Comparison of ENCODE assay signal across 8 mouse cellular contexts in genomic region chr6:31032980-31033608, GRCm38 (mm10).
DNase-seq lines count a peak whose midpoint lies in the region; ATAC-seq and TF ChIP-seq lines count a peak whose summit lies in the region.

No protein-coding gene starts in this region.

- H3K27me3 ChIP-seq in embryonic facial prominence, embryonic 13.5 days: no peaks in the 10 kb centered on the region
- H3K27me3 ChIP-seq in megakaryocyte, embryonic 14.5 days (replicated peaks): peaks cover 23% of the 10 kb centered on the region

- intact Hi-C loops in gastrocnemius, adult 2 months (cut with DNase I): loop anchor here (10.0 kb wide), 2 partner anchors 498 to 628 kb away; partner anchors contain the start of gene Klhdc10

- DNase-seq in gastrocnemius, adult 2 months: peak; percentile 63
- DNase-seq in gastrocnemius, postnatal 25 days: no peak
- peak; percentile 77 for DNase-seq in adrenal gland, postnatal 14 days
- peak; percentile 73 for DNase-seq in heart, postnatal 4 days
- peak; percentile 53 to 57 for DNase-seq in left cerebral cortex, adult 18-20 months (ENCODE audit: low spot score in 2 of 2)
- peak; percentile 75 to 78 for DNase-seq in right cerebral cortex, postnatal 10 days (ENCODE audit: low spot score in 2 of 2)

- no peak for ATAC-seq in embryonic facial prominence, embryonic 13.5 days (ENCODE audit: insufficient number of reproducible peaks, insufficient read depth, low FRiP score, low TSS enrichment, low read depth)

- H3K9me3 ChIP-seq in embryonic facial prominence, embryonic 13.5 days: no peaks in the 10 kb centered on the region
- H3K9me3 ChIP-seq in megakaryocyte, embryonic 14.5 days: no peaks in the 10 kb centered on the region

- 10% methylated on average over 12 of the region's 12 CpGs for WGBS in embryonic facial prominence, embryonic 13.5 days

- H3K36me3 ChIP-seq in embryonic facial prominence, embryonic 13.5 days: no peaks in the 10 kb centered on the region
- no peaks in the 10 kb centered on the region for H3K36me3 ChIP-seq in megakaryocyte, embryonic 14.5 days (replicated peaks; ENCODE audit: low read length)

- H3K4me3 ChIP-seq in gastrocnemius, adult 2 months: peak overlapping the region; percentile 56
- no peak overlapping the region for H3K4me3 ChIP-seq in embryonic facial prominence, embryonic 13.5 days
- H3K4me3 ChIP-seq in megakaryocyte, embryonic 14.5 days (replicated peaks): peak overlapping the region; percentile 85

- H3K4me1 ChIP-seq in embryonic facial prominence, embryonic 13.5 days: peaks cover 31% of the 10 kb centered on the region
- H3K4me1 ChIP-seq in megakaryocyte, embryonic 14.5 days: peaks cover 19% of the 10 kb centered on the region

- H3K9ac ChIP-seq in embryonic facial prominence, embryonic 13.5 days: 0 out of 2 replicates have a peak overlapping the region, but pooled peaks have one; percentile 27

- H3K27ac ChIP-seq in gastrocnemius, adult 2 months: no peak overlapping the region
- no peak overlapping the region for H3K27ac ChIP-seq in embryonic facial prominence, embryonic 13.5 days

- TF ChIP-seq CTCF in gastrocnemius, adult 2 months (IDR thresholded peaks at IDR 0.05): peak; percentile 84

- peak overlapping the region; percentile 39 for H3K4me2 ChIP-seq in embryonic facial prominence, embryonic 13.5 days
